Mouse (Mus musculus) induced T-regulatory cell, adult 2 months (primary cell): ENCODE measurements around the gene Mea1.

Experiments
- DNase-seq: peaks from one replicate; pipeline ENCODE4 v3.0.0-alpha.2; 2012; ENCODE audit warnings: low read depth

Gene Mea1

GRCm38 (mm10) chr17:46704887-46705835 lies 26.6 kb downstream of the Mea1 start, which contains the start of gene Ppp2r5d:
TSS of gene Ppp2r5d (minus strand) at chr17:46705111.
- peak; percentile 99 for DNase-seq

GRCm38 (mm10) chr17:46706375-46707089 lies 27.9 kb downstream of the Mea1 start:
- no peak for DNase-seq

- peak; percentile 97 for DNase-seq
These were observed 32.5 kb downstream of the Mea1 start, which contains the start of gene Pex6 for GRCm38 (mm10) chr17:46710959-46711597. TSS of gene Pex6 (plus strand) at chr17:46711463.

- peak; percentile 41 for DNase-seq
These were observed 33.1 kb downstream of the Mea1 start for GRCm38 (mm10) chr17:46711612-46712271.

GRCm38 (mm10) chr17:46712442-46712841 lies 33.8 kb downstream of the Mea1 start:
- peak; percentile 67 for DNase-seq

- no peak for DNase-seq
These were observed 35.3 kb downstream of the Mea1 start for GRCm38 (mm10) chr17:46713849-46714248.

GRCm38 (mm10) chr17:46714756-46715481 lies 36.3 kb downstream of the Mea1 start:
- no peak for DNase-seq

- no peak for DNase-seq
These were observed 42.5 kb downstream of the Mea1 start for GRCm38 (mm10) chr17:46721077-46721476.

DNA sequence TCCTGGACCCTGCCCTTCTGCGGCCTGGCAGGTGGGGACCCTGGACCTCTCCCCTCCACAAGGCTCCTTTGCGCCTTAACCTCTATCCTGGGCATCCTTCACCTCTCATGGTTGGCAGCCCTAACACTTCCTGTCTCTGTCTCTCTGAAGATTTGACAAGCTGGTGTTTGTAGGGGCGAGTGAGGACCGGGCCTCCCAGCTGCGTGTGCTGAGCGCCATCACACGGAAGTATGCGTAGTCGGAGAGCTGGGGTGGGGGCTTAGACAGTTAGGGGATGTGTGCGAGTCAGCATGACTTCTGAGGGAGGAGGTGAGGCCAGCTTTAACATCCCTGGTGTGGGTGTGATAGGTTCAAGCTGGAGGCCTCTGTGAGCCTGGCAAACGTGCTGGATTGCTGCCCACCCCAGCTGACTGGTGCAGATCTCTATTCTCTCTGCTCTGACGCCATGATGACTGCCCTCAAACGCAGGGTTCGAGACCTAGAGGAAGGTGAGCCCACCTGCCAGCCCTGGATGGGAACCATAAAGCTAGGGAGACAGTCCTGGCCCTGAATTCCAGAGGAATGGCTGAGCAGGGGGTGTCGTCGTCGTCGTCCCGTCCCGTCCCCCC lies 46.0 kb downstream of the Mea1 start:
- no peak for DNase-seq

GRCm38 (mm10) chr17:46725273-46725672 lies 46.7 kb downstream of the Mea1 start:
- DNase-seq = peak; percentile 75

- DNase-seq = no peak
These were observed 47.4 kb downstream of the Mea1 start for GRCm38 (mm10) chr17:46725731-46726645.

DNA sequence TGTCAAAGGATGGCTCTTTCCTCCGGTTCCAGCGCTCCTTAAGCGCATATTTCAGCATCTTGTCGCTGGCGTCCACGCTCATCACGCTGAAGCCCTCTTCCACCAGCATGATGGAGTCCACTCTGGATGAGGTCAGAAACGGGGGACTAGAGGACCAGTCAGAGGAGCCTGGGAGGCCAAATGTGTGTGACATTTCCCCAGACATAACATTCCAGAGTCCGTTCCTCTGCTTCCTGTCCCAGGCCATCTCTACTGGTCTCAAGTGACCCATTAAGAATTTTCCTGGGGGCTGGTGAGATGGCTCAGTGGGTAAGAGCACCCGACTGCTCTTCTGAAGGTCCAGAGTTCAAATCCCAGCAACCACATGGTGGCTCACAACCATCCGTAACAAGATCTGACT lies 48.7 kb downstream of the Mea1 start:
- DNase-seq = no peak

- DNase-seq = no peak
These were observed 49.4 kb downstream of the Mea1 start for GRCm38 (mm10) chr17:46728021-46728420.

DNA sequence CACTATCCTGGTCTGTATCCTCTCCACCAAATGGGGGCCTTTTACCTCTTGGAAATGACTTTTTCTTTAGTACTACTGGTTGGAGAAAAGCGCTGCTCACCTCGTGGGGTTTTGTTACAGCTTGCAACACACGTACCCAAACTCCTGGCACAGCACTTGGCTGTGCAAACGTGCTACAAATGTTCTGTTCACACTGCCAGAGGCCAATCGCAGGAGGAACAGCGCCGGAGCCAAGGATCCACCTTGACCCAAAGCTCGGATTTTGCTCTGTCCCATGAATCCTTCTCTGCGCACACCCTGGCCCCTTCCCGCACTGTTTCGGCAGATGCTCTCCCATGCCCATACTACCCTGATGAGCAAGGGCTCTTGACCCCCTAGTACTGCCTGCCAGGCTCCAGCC lies 49.9 kb downstream of the Mea1 start:
- DNase-seq = no peak

DNA sequence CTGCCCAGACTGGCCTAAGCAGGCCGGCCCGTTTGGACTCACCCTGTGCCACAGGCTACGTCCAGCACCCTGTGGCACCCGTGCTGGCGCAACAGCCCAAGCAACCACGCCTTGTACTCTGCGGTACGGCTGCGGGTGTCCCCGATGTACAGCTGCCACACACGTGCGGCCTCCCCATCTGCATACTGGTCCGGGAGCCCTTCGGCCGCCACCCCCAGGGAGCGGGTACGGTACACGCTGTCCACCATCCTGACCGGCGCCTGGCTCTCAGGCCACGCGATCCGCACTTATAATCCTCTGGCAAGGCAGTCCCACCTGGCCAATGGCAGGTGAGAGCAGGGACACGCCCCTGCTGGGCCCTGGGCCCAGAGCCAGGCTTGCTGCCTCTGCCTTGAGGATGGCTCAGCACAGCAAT lies 50.3 kb downstream of the Mea1 start, which contains the start of gene Gnmt:
Gene Gnmt (minus strand): TSS at position 265 of the 415 bp plus-strand sequence.
- no peak for DNase-seq
